Mouse (Mus musculus): ENCODE data around the gene Pax2.

The Pax2 gene

GRCm38 (mm10) chr19:44784391-44784790 lies 28.5 kb downstream of the Pax2 start:
- no peak for DNase-seq (ENCODE audit: low read depth)

- no peak for DNase-seq (ENCODE audit: low read depth)
These were observed 32.6 kb downstream of the Pax2 start for GRCm38 (mm10) chr19:44788488-44788887.

- no peak for DNase-seq (ENCODE audit: low read depth)
These were observed 36.1 kb downstream of the Pax2 start for GRCm38 (mm10) chr19:44791981-44792380.

- DNase-seq (ENCODE audit: low read depth): no peak
These were observed 41.5 kb downstream of the Pax2 start for GRCm38 (mm10) chr19:44797110-44798060.

- DNase-seq (ENCODE audit: low read depth): no peak
These were observed 42.9 kb downstream of the Pax2 start for GRCm38 (mm10) chr19:44798731-44799130.

- no peak for DNase-seq (ENCODE audit: low read depth)
These were observed 43.3 kb downstream of the Pax2 start for GRCm38 (mm10) chr19:44799156-44799555.

- no peak for DNase-seq (ENCODE audit: low read depth)
These were observed 44.5 kb downstream of the Pax2 start for GRCm38 (mm10) chr19:44800327-44800726.

- DNase-seq (ENCODE audit: low read depth): no peak
These were observed 52.9 kb downstream of the Pax2 start for GRCm38 (mm10) chr19:44808734-44809133.

GRCm38 (mm10) chr19:44812666-44813429 lies 57.0 kb downstream of the Pax2 start:
- no peak for DNase-seq (ENCODE audit: low read depth)

- DNase-seq (ENCODE audit: low read depth): no peak
These were observed 59.3 kb downstream of the Pax2 start for GRCm38 (mm10) chr19:44815111-44815510.

GRCm38 (mm10) chr19:44817403-44818128 lies 61.7 kb downstream of the Pax2 start:
- no peak for DNase-seq (ENCODE audit: low read depth)

- no peak for DNase-seq (ENCODE audit: low read depth)
These were observed 62.8 kb downstream of the Pax2 start for GRCm38 (mm10) chr19:44818676-44819075.

GRCm38 (mm10) chr19:44821581-44821980 lies 65.7 kb downstream of the Pax2 start:
- no peak for DNase-seq (ENCODE audit: low read depth)

GRCm38 (mm10) chr19:44822295-44822694 lies 66.5 kb downstream of the Pax2 start:
- DNase-seq (ENCODE audit: low read depth): no peak

- no peak for DNase-seq (ENCODE audit: low read depth)
These were observed 67.8 kb downstream of the Pax2 start for GRCm38 (mm10) chr19:44823657-44824056.

GRCm38 (mm10) chr19:44825216-44825768 lies 69.4 kb downstream of the Pax2 start:
- no peak for DNase-seq (ENCODE audit: low read depth)

GRCm38 (mm10) chr19:44825819-44826218 lies 70.0 kb downstream of the Pax2 start:
- DNase-seq (ENCODE audit: low read depth): no peak

GRCm38 (mm10) chr19:44833391-44833790 lies 77.5 kb downstream of the Pax2 start:
- no peak for DNase-seq (ENCODE audit: low read depth)

- no peak for DNase-seq (ENCODE audit: low read depth)
These were observed 78.6 kb downstream of the Pax2 start for GRCm38 (mm10) chr19:44834218-44835041.

GRCm38 (mm10) chr19:44835042-44835930 lies 79.4 kb downstream of the Pax2 start:
- DNase-seq (ENCODE audit: low read depth): no peak
